Mouse (Mus musculus): ENCODE data around the gene Zdhhc11.

- TF ChIP-seq EP300 (IDR thresholded peaks at IDR 0.05) (no peak), CTCF (IDR thresholded peaks at IDR 0.05) (no peak)
Measured at GRCm38 (mm10) chr13:73955531-73955930, 8.1 kb upstream of the Zdhhc11 start.

Measured in lung, postnatal 0 days (tissue).